In the genomic region with DNA sequence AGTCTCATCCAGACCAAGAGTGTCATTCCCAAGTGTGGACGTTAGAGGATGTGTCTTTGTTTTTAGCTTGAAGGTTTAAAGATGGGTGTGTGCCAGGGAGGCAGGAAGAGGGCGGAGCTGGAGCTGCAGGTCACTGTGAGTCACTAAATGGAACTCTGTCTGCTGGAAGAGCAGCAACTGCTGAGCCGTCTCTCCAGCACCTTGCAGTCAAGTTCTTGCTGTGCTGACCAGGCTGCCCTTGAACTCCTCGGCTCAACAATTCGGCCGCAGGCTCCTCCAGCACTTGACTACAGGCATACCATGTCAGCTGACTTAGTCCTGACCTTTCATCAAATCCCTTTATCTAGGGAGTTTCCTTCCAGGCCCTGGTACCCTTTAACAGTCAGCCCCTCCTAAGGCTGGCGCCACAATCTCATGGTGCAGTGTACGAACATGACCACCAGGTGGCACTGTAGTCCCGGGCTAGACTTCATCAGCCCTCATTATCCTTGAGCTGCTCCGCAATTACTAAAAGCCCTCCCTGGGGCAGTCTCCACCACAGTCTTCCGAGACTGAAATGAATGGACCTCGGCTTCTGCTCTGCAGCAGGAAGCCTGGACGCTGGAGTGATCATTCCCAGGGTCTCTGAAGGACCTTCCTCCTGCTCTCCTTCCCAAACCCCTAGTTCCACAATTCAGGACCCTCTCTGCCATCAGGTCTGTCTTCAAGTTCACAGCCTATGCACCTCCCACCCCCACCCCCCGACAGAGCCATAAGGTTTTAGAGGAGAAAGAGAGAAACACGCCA, we compare ENCODE assay signal across 8 mouse cellular contexts. TPM values are rescaled to one million over a fixed set of nuclear protein-coding genes. Genes with fewer than 3 reads are reported as not detected.
DNase-seq lines count a peak whose midpoint lies in the region; ATAC-seq and TF ChIP-seq lines count a peak whose summit lies in the region.

No protein-coding gene starts in this region.

- no peak overlapping the region for H3K4me3 ChIP-seq in embryonic fibroblast, embryonic 13.5 days (ENCODE audit: insufficient read depth, low read length)
- peak overlapping the region; percentile 4 for H3K4me3 ChIP-seq in heart, embryonic 11.5 days (ENCODE audit: low read depth, low read length)
- peak overlapping the region; percentile 26 for H3K4me3 ChIP-seq in kidney, embryonic 16.5 days (ENCODE audit: low read length)
- no peak overlapping the region for H3K4me3 ChIP-seq in liver, adult 2 months (ENCODE audit: insufficient read depth, low read depth, low read length)

- H3K4me2 ChIP-seq in heart, embryonic 11.5 days = peak overlapping the region; percentile 57
- H3K4me2 ChIP-seq in kidney, embryonic 16.5 days (replicated peaks; ENCODE audit: low read depth, low read length) = peak overlapping the region; percentile 54

- peak; percentile 55; the same call in 1 of the 2 replicates for TF ChIP-seq POLR2A in embryonic fibroblast, embryonic 13.5 days (IDR thresholded peaks at IDR 0.05; ENCODE audit: low read depth, low read length)
- TF ChIP-seq POLR2A in liver, adult 2 months (IDR thresholded peaks at IDR 0.05; ENCODE audit: extremely low read depth, insufficient read depth, low read length) = 0 out of 2 replicates have a peak, but pooled peaks have one; percentile 43

- DNase-seq in 3T3-L1 (ENCODE audit: low read depth, low spot score) = peak; percentile 92
- peak; percentile 90 to 93 for DNase-seq in adrenal gland, postnatal 36 days
- DNase-seq in liver, adult 2 months (ENCODE audit: extremely low read depth, low read depth, low spot score) = peak; percentile 90
- DNase-seq in spleen, postnatal 36 days (ENCODE audit: low spot score in 2 of 2) = peak; percentile 83 to 85

- peak overlapping the region; percentile 87 for H3K27ac ChIP-seq in embryonic fibroblast, embryonic 13.5 days (ENCODE audit: insufficient read depth, low read length)
- H3K27ac ChIP-seq in heart, embryonic 11.5 days (ENCODE audit: low read depth, low read length) = peak overlapping the region; percentile 85
- peak overlapping the region; percentile 51 for H3K27ac ChIP-seq in kidney, embryonic 16.5 days (ENCODE audit: low read length)
- H3K27ac ChIP-seq in liver, adult 2 months (replicated peaks; ENCODE audit: insufficient read depth, low read depth, low read length) = peak overlapping the region; percentile 95

- H3K36me3 ChIP-seq in heart, embryonic 11.5 days (ENCODE audit: control insufficient read depth, insufficient read depth, low read length) = no peaks in the 10 kb centered on the region
- no peaks in the 10 kb centered on the region for H3K36me3 ChIP-seq in kidney, embryonic 16.5 days (ENCODE audit: insufficient read depth, low read length)
- no peaks in the 10 kb centered on the region for H3K36me3 ChIP-seq in liver, adult 2 months (ENCODE audit: control insufficient read depth, insufficient read depth, low read length)

- H3K4me1 ChIP-seq in embryonic fibroblast, embryonic 13.5 days (ENCODE audit: control insufficient read depth, insufficient read depth, low read length) = peaks cover 7% of the 10 kb centered on the region
- peaks cover 30% of the 10 kb centered on the region for H3K4me1 ChIP-seq in heart, embryonic 11.5 days (ENCODE audit: control insufficient read depth, insufficient read depth, low read length)
- peaks cover 17% of the 10 kb centered on the region for H3K4me1 ChIP-seq in kidney, embryonic 16.5 days (ENCODE audit: insufficient read depth, low read length)
- H3K4me1 ChIP-seq in liver, adult 2 months (ENCODE audit: control insufficient read depth, insufficient read depth, low read length) = peaks cover 15% of the 10 kb centered on the region

- H3K79me2 ChIP-seq in liver, adult 2 months (ENCODE audit: control insufficient read depth, insufficient read depth, low read length) = no peaks in the 10 kb centered on the region

- no peaks in the 10 kb centered on the region for H3K9me3 ChIP-seq in heart, embryonic 11.5 days (replicated peaks; ENCODE audit: control insufficient read depth, low read length)
- no peaks in the 10 kb centered on the region for H3K9me3 ChIP-seq in kidney, embryonic 16.5 days (ENCODE audit: low read length)

- peak overlapping the region; percentile 69 for H3K9ac ChIP-seq in heart, embryonic 11.5 days (ENCODE audit: low read depth, low read length)
- peak overlapping the region; percentile 59 for H3K9ac ChIP-seq in kidney, embryonic 16.5 days (replicated peaks; ENCODE audit: low read length)
- peak overlapping the region; percentile 71 for H3K9ac ChIP-seq in liver, adult 2 months (ENCODE audit: low read depth, low read length)

- peak; percentile 71 for ATAC-seq in heart, embryonic 11.5 days (replicated peaks; ENCODE audit: insufficient number of reproducible peaks, low FRiP score, low TSS enrichment)
- ATAC-seq in kidney, embryonic 16.5 days (ENCODE audit: low FRiP score, low TSS enrichment) = peak; percentile 90
- peak; percentile 52 for ATAC-seq in monocyte, adult 5-6 weeks (replicated peaks; ENCODE audit: insufficient number of reproducible peaks, low FRiP score, low TSS enrichment, poor library complexity, severe bottlenecking)

- H3K27me3 ChIP-seq in heart, embryonic 11.5 days (ENCODE audit: control insufficient read depth, insufficient read depth, low read length) = 0 out of 2 replicates have a peak, but pooled peaks cover 2% of the 10 kb centered on the region
- 0 out of 2 replicates have a peak, but pooled peaks cover 3% of the 10 kb centered on the region for H3K27me3 ChIP-seq in kidney, embryonic 16.5 days (ENCODE audit: insufficient read depth, low read length)
- H3K27me3 ChIP-seq in liver, adult 2 months (ENCODE audit: control insufficient read depth, insufficient read depth, low read length) = no peaks in the 10 kb centered on the region

- 5% methylated on average over 15 of the region's 15 CpGs for WGBS in heart, embryonic 11.5 days (ENCODE audit: insufficient replicate concordance)
- 4% methylated on average over 15 of the region's 15 CpGs for WGBS in kidney, embryonic 16.5 days
- WGBS in liver, adult 2 months = under 1% methylated on average over 15 of the region's 15 CpGs

- peak; percentile 86; the same call in 1 of the 2 replicates for TF ChIP-seq CTCF in embryonic fibroblast, embryonic 13.5 days (IDR thresholded peaks at IDR 0.05; ENCODE audit: borderline replicate concordance, insufficient read depth, low read length)
- TF ChIP-seq CTCF in liver, adult 2 months (IDR thresholded peaks at IDR 0.05; ENCODE audit: low read depth, low read length) = peak; percentile 94

RNA-seq across cellular contexts. Expression of a gene that starts 23.1 kb away (rescaled TPM):
- total RNA-seq in adrenal gland, postnatal 36 days (2021) = 10 to 100 TPM; 35.5 to 38.6 TPM
- polyA plus RNA-seq in embryonic fibroblast, embryonic 13.5 days (2011; ENCODE audit: insufficient read length, low read depth, missing spikeins) = 33.5 and 38.8 TPM in 2 replicates
- 31.2 and 33.4 TPM in 2 replicates for polyA plus RNA-seq in heart, embryonic 11.5 days (2014; fragmentation: Nextera tagmentation; extraction: Ambion mirVana)
- 37.7 and 42.8 TPM in 2 replicates for polyA plus RNA-seq in kidney, embryonic 16.5 days (2015; fragmentation: Nextera tagmentation; extraction: Ambion mirVana)
- 11.3 and 11.6 TPM in 2 replicates for total RNA-seq in liver, adult 2 months (2014; rRNA removed)
- polyA plus RNA-seq in liver, adult 2 months (2012; rRNA removed) = 4.9 and 5.8 TPM in 2 replicates
- 27.3 to 53.5 TPM (median 33.8 TPM) in 3 replicates for total RNA-seq in monocyte, adult 5-6 weeks (2017)

RNA-seq across cellular contexts. Expression of a gene that starts 28.4 kb away (rescaled TPM):
- total RNA-seq in adrenal gland, postnatal 36 days (2021) = under 1 TPM; 0.30 to 0.40 TPM
- polyA plus RNA-seq in embryonic fibroblast, embryonic 13.5 days (2011; ENCODE audit: insufficient read length, low read depth, missing spikeins) = not detected in 2 replicates
- 0.40 and 0.63 TPM in 2 replicates for polyA plus RNA-seq in heart, embryonic 11.5 days (2014; fragmentation: Nextera tagmentation; extraction: Ambion mirVana)
- polyA plus RNA-seq in kidney, embryonic 16.5 days (2015; fragmentation: Nextera tagmentation; extraction: Ambion mirVana) = 0.44 and 0.58 TPM in 2 replicates
- total RNA-seq in liver, adult 2 months (2014; rRNA removed) = 1.2 and 1.3 TPM in 2 replicates
- polyA plus RNA-seq in liver, adult 2 months (2012; rRNA removed) = 0.86 and 1.6 TPM in 2 replicates
- total RNA-seq in monocyte, adult 5-6 weeks (2017) = 266 TPM in 3 replicates

Comparison
In these comparisons a context has a peak if more than half of its experiments do, and no peak if none do; other contexts are left out.
1. H3K4me3 ChIP-seq: peak in heart, embryonic 11.5 days (single experiment) and kidney, embryonic 16.5 days (single experiment); none in embryonic fibroblast, embryonic 13.5 days (single experiment) and liver, adult 2 months (single experiment).
2. Peak in every context shown above with its lines, with median percentiles within 50 percentile points of each other: DNase-seq, H3K27ac ChIP-seq, ATAC-seq and H3K9ac ChIP-seq.